Mouse (Mus musculus): ENCODE data around the gene Duox2. TPM values are rescaled to one million over a fixed set of nuclear protein-coding genes. Genes with fewer than 3 reads are reported as not detected.

Gene Duox2
- polyA plus RNA-seq, 3 experiments from 2014 or later, result not detected

- no peak for ATAC-seq
Measured at GRCm38 (mm10) chr2:122301921-122302573, 3.8 kb upstream of the Duox2 start.

DNA sequence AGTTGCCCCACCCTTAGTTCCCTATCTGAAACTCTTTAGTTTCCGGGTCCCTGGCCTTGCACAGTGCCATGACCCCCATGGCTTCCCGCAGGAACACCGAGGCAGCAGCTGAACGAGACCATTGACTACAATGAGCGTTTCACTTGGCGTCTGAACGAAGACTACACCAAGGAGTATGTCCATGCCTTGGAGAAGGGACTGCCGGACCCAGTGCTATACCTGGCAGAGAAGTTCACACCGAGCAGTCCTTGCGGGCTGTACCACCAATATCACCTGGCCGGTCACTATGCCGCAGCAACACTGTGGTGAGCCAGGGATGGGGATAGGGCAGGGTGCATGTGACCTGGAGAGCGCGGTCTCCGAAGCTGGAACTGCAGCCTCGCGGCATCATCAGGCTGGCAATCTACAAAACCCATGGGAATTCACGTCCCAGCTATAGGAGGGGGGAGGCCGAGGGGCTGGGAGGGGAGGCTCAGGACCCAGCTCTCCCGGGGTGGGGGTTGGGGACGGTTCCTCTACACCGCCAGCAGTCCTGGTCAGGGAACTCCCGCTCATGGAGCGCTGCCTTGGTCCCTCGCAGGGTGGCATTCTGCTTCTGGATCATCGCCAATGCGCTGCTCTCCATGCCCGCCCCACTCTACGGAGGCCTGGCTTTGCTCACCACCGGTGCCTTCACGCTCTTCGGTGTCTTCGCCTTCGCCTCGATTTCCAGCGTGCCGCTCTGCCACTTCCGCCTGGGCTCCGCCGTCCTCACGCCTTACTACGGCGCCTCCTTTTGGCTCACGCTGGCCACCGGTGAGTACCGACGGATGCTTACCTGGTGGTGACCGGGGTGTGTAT lies 3.1 kb upstream of the Duox2 start:
- ATAC-seq, result peak; percentile 45

GRCm38 (mm10) chr2:122300656-122301020 lies 2.4 kb upstream of the Duox2 start:
- ATAC-seq, result no peak

GRCm38 (mm10) chr2:122299911-122300655 lies 1.8 kb upstream of the Duox2 start:
- no peak for ATAC-seq

- ATAC-seq, result peak; percentile 36
Measured at GRCm38 (mm10) chr2:122298596-122299490, 594 bp upstream of the Duox2 start, which contains the start of gene Duoxa2. Gene Duoxa2, plus strand, starts transcription at chr2:122298900.

- no peak for ATAC-seq
Measured at GRCm38 (mm10) chr2:122297271-122298095, 766 bp downstream of the Duox2 start.

DNA sequence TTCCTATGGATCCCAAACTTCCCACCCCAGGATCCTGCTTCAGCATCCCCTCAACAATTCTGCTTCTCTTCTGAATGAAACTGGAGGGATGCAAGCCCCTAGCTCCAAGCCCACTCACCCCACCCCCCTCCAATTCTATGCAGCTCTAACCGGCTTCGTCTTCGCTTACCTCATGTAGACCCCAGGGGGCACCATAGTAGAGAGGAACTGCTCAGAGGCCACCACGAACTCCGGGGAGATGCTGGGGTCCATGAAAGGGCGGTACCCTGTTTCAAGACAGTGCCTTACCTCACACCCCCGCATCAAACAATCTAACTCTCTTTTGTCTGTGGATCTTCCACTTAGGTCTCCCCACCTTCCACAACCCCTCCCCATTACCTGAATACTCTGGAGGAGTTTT lies 3.3 kb downstream of the Duox2 start:
- no peak for ATAC-seq

DNA sequence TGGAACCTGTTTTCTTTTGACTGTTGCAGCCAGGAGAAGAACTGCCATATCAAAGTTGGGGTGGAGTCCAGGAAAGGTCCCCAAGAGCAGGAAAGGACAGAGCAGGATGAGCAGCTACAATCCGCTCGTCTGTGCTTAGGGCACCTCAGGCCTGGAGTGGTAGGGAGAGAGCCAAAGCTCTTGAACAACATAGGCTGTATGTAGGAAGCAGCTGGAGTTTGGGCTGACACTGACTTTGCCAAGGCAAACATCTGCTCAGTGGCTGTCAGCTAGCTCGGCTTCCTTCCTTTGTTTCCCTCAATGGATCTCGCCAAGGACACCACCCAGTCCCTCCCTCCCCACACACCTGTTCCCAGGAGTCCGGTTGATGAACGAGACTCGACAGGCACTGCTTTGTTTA lies 12.1 kb downstream of the Duox2 start:
- no peak for ATAC-seq

- no peak for ATAC-seq
Measured at GRCm38 (mm10) chr2:122284091-122284490, 14.2 kb downstream of the Duox2 start.

DNA sequence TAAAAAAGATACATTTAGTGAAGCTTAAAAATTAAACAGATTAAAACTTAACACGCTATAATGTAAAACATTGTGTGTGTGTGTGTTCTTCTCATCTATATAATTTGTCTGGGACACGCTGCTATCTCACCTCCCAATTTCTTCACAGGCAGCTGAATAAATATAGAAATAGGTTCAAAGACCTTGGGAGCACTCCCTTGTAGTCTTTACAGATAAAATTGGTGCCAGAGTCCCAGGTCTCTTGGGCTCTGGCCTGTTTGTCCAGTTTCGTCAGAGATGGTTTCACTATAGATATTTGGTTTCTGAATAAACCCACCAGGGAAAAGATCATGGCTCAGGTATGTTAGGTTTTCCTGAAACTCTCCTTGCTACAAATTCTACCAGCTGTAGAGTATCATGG lies 19.5 kb downstream of the Duox2 start:
- no peak for ATAC-seq

GRCm38 (mm10) chr2:122266407-122267193 lies 31.6 kb downstream of the Duox2 start:
- no peak for ATAC-seq

DNA sequence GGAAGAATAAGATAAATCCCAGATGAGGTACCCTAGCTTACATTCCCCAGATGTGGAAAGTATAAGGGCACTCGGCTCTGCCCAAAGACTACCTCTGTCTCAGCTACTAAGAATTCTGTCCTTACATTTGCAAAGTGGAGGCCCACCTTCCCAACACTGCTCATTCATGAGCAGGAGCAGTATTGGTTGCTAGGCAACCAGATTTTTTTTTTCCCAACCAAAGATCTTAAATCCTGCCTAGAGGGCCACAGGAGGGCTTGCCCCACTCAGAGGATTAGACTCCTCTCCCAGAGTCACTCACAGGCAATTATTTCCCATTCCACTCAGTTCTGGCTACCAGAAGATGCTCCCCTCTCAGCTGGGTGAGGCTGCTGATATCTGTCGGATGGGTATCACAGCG lies 33.6 kb downstream of the Duox2 start:
- no peak for ATAC-seq

DNA sequence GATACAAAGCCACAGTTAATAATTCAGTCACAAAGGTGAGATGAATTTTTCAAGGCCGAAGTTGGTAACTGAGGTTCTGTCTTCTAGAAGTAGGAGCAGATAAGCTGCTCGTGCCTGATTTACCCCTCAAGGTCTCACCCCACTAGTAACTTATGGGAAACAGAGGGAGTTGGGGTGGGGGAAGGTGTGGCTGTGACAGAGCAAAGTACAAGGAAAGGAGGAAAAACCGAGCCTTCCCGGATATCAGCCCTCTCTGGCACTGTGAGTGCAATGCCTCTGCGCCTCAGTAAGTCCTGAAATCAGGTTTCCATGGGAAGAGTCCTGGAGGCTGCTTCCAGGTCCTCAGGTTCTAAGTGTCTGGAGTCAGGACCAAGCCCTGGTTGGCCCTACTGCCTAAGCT lies 37.5 kb downstream of the Duox2 start:
- ATAC-seq, result no peak

- no peak for ATAC-seq
Measured at GRCm38 (mm10) chr2:122255997-122256396, 42.3 kb downstream of the Duox2 start.

- ATAC-seq, result no peak
Measured at GRCm38 (mm10) chr2:122247786-122248185, 50.5 kb downstream of the Duox2 start.

DNA sequence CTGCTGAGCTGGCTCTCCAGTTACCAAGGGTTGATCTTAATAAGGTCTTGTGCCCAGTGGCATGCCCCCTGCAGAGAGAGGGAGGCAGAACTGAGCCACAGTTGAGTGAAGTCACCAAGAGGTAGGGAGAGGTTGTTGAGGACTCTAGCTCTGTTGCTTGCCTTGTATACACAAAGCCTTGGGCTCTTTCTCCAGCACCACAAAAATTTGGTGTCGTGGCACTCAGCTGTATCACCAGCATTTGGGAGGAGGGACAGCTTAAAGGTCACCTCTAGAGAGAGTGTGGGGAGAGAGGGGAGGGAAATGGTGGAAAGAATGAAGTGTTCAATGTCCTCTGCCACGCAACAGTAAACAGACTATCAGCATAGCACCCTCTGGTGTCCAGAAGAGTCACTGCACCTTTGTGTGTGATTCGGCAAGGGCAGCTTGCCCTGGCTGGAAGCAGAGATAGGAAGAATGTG lies 54.5 kb downstream of the Duox2 start:
- ATAC-seq, result peak; percentile 90

- ATAC-seq, result no peak
Measured at GRCm38 (mm10) chr2:122241935-122242334, 56.3 kb downstream of the Duox2 start.

DNA sequence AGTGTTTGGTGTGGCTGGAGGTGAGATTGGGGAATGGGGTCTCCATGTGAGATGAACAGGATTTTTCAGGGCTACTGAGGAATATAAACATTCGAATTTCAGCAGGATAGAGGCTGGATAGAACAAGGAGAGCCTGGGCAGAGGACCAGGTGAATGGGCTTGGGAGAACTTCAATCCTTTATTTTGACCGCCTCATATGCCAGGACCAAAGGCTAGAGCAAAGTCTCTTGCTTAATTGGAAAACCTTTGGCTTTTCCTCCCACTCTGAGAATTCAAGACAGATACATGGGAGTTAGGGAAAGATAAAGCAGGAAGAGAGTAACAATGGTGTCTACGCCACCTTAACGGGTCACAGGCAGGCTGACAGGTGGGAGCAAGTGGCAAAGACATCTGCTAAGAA lies 57.0 kb downstream of the Duox2 start:
- no peak for ATAC-seq

- ATAC-seq, result no peak
Measured at GRCm38 (mm10) chr2:122240735-122241134, 57.5 kb downstream of the Duox2 start.

- no peak for ATAC-seq
Measured at GRCm38 (mm10) chr2:122237891-122238470, 60.3 kb downstream of the Duox2 start.

Data from inflammation-experienced regulatory T-cells, adult 6 months (primary cell).